Mouse (Mus musculus): Measurements from ENCODE around the gene Samd3.

Samd3 gene
- long read RNA-seq, experiment 1, partial matches to known transcripts: 1 of 1 reads
- long read RNA-seq, experiment 1, other reads (novel, unspliced or antisense): 0 of 1 reads
- long read RNA-seq, experiment 2: 0 reads

GRCm38 (mm10) chr10:26229488-26229887 is at the start of gene Samd3:
Samd3 (plus strand) TSS chr10:26229707.
- intact Hi-C loops (cut with DNase I): no loop called here

GRCm38 (mm10) chr10:26185289-26185688 is 44.2 kb upstream of the Samd3 start:
- intact Hi-C loops (cut with DNase I): no loop called here

DNA sequence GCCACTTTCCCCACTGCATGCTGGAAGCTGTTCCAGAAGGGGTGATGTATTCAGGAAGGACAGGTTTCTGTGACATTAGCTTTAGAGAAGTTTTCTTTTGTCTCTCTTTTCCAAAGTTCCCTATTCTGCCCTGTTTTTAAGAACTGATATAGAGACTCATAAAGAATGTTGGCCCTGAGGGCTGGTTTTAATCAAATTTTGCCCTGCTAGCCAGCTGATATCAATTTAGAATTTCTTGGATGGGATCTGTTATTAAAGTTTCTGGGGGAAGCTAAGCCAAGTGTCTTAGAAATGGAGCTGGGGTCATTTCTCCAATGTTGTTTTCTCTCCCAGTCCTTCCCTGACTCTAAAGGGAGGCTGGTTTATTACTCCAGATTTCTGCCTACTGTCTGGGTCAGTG is 38.7 kb upstream of the Samd3 start:
- intact Hi-C loops (cut with DNase I): no loop called here

DNA sequence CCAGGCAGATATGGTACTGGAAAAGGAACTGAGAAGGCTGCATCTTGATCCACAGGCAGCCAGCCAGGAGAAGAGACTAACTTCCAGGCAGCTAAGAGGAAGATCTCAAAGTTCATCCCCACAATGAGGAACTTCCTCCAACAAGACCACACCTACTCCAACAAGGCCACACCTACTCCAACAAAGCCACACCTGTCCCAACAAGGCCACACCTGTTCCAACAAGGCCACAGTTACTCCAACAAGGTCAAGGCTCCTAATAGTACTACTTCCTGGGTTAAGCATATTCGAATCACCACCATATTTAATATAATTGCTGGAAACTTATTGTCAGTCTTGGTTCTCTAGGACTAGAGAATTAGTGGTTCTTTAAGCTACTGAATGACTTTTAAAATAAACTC is 34.6 kb upstream of the Samd3 start:
- intact Hi-C loops (cut with DNase I): no loop called here

DNA sequence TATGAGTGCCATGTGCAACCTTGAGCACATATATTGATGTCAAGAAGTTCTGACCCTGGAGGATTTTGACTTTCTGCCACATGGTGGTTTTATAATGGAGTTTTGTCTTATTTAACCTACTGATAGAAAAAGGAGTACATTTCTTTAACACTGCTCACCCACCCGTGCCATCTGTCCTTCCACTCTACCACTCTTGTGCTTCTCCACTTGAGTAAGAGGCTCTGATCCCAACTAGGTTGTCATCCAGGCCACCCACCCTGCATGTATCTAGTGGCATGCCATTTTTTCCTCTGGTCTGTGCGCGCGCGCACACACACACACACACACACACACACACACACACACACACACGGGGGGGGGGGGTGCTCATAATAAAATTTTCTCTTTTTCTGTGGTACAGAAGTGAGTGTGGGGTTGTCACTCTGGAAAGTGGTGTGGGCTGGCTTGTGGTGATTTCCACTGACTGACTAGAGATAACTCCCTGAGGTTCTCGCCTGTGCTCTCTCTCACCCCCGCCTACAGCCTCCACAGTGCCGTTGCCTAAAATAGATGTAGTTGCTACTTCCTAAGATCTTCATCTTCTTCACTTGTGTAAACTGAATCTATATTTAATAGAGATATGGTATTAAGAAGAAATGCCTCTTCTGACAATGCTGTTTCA is 26.7 kb upstream of the Samd3 start:
- intact Hi-C loops (cut with DNase I): no loop called here

DNA sequence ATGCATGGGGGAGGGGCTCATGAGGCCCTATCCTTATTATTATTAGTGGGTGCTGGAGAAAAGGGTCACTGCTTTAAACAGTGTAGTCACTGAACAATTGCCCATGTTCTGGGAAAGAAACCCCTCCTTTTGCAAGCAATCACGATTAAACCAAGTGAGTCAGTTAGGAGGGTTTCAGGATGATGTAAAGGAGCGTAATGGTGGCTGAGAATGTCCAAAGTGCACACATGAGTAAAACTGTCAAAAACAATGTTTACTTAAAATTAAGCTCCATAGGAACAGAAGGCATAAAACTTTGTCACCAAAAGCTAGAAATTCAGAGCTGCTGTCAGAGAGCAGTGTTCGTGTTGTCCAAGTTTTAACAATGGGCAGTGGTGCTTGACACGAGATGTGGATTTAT is 8.8 kb upstream of the Samd3 start:
- intact Hi-C loops (cut with DNase I): no loop called here

DNA sequence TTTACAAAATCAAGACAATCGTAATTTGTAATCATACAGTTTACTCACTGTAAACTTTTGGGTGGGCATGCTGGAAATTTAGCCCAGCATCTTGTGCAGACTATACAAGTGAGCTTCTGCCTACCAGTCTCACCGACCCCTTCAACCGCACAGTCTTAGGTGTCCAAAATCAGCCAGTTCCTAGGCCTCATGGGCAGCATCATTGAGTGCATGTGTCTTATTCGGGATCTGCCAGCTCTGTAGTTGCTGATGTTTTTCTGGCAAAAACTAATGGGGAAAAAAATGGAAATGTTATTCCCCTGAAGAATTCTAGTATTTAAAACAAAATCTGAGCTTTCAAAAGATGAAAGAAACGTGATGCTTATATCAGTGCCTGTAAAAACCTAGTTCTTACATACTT is 3.3 kb upstream of the Samd3 start:
- intact Hi-C loops (cut with DNase I): no loop called here

GRCm38 (mm10) chr10:26226734-26227133 is 2.8 kb upstream of the Samd3 start:
- intact Hi-C loops (cut with DNase I): no loop called here

- intact Hi-C loops (cut with DNase I): no loop called here
These were observed 1.3 kb upstream of the Samd3 start for GRCm38 (mm10) chr10:26228187-26228586.

DNA sequence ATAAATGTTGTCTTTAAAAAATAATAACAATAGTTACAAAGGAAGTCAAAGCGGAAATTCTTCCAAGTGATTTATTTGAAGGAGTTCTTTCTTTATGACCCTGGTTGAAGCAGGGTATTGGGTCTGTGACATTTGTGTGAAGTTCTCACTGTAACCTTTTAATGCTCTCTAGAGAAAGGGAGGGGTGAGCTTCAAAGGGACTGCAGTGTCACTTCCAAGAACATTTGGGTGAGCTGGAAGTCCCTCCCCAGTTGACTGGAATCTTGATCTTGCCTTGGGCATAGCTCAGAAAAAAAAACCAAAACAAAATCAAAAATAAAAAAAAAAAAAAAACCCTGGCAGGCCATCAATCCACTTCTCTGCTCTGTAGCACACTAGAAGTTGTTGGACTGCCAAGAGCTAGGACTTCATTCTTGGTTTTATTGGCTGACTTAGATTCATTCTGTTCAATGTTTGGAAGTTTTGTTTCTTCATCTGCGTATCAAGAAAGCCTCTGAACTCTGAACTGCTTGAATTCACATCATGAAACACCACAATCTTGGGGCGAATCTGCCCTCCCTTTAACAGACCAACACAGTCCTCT is 2.7 kb downstream of the Samd3 start:
- intact Hi-C loops (cut with DNase I): no loop called here

DNA sequence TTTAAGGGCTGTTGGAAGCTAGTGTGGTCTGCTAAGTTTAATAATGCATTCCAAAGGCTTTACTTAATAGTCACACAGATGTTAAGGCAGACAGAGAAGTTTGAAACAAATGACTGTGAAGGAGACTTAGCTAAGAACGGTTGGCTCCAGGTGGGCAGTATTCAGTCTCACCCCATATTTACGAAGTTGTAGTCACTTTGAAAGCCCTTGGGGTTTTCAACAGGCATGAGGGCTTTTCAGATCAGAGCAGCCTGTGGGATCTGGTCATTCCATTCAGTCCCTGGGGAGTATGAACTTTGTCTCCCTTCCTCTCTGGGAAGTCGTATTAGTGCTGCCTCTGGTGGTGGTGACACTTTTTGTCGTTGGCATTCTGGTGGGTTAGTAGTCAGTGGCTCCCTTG is 9.1 kb downstream of the Samd3 start:
- intact Hi-C loops (cut with DNase I): no loop called here

DNA sequence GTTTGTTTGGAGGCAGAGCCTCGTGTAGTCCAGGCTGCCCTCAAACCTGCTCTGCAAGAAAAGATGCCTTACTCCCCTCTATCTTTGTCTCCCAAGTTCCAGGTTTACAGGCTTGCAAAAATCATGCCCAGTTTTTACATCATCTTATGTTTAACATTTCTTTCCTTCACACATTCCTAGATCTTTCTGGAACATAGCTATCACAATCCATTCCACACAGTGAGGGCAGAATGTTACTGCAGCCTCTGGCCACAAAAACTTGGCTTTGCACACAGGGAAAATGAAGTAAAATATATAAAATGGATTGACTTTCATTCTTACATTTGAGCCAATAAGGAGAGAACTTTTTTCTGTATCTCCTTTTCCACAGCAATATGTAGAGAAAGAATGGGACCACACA is 9.6 kb downstream of the Samd3 start:
- intact Hi-C loops (cut with DNase I): no loop called here

- intact Hi-C loops (cut with DNase I): no loop called here
These were observed 13.7 kb downstream of the Samd3 start for GRCm38 (mm10) chr10:26243203-26243602.

- intact Hi-C loops (cut with DNase I): no loop called here
These were observed 15.0 kb downstream of the Samd3 start for GRCm38 (mm10) chr10:26244466-26244865.

DNA sequence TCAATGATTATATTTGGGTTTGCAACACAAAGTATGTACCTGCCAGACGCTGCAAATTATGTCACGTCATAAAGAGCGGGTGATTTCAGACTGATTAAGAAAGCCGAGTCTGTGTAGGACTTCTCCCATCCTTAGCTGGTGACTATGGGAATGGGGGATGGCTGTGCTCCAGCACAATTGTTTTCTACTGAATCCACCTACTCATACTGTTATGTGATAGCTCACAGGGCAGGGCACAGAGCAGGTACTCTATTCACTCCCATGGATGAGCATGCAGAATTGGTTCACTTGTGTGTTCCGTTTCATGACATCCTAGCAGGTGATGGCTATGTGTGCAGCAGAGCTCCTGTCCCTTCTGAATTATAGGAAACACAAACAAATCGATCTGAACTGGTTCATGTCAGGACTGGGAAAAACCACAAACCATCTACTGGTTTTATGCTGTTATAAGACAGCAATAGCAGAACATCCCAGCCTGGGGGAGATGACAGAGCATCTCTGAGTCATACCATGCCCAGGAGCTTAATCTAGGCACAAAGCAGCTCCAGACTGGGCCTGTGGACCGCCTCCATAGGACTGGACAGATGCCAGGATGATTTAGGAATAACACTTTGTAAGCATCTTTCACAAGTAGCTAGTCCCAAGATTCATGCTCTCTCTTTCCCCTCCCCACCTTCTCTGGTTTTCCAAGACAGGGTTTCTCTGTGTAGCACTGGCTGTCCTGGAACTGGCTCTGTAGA is 20.1 kb downstream of the Samd3 start:
- intact Hi-C loops (cut with DNase I): no loop called here

- intact Hi-C loops (cut with DNase I): no loop called here
These were observed 30.4 kb downstream of the Samd3 start for GRCm38 (mm10) chr10:26259908-26260307.

GRCm38 (mm10) chr10:26263744-26264459 is 34.4 kb downstream of the Samd3 start:
- intact Hi-C loops (cut with DNase I): no loop called here

DNA sequence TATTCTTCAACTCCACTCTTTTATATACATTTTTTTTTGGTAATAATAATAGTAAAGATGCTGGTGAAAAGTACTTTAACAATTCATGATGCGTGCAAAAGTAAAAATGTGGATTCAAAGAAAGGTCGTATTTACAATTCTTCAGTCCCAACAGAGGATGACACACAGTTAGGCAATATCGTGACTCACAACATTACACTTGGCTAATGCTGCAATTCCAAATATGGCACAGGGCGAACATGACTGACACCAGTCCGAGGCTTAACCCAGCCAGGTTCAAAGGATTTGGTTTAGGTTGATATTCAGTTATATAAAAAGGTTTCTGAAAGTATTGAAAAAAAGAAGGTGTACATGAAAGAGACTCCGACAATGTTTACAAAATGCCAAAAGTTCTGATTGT is 45.9 kb downstream of the Samd3 start:
- intact Hi-C loops (cut with DNase I): no loop called here

- intact Hi-C loops (cut with DNase I): no loop called here
These were observed 50.5 kb downstream of the Samd3 start for GRCm38 (mm10) chr10:26280009-26280408.

DNA sequence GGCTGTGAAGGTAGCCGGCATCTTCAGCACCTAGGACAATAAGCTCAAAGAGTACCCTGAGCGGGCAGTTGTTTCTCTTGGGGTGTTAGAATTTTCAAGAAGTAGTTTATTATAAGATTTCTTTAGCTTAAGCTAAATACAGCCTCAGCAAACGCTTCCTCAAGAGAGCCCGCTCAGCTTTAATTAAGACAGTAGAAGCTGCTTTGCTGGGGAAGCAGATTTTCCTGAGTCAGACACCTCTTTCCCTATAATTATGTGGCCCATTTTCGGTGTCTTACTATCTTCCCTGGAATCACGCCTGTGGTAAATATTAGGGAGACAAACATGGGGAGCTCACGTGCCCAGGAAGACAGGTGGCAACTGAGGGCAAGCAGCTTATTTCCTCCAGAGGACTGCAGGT is 57.6 kb downstream of the Samd3 start:
- intact Hi-C loops (cut with DNase I): no loop called here

GRCm38 (mm10) chr10:26297200-26297599 is 67.7 kb downstream of the Samd3 start:
- intact Hi-C loops (cut with DNase I): no loop called here

DNA sequence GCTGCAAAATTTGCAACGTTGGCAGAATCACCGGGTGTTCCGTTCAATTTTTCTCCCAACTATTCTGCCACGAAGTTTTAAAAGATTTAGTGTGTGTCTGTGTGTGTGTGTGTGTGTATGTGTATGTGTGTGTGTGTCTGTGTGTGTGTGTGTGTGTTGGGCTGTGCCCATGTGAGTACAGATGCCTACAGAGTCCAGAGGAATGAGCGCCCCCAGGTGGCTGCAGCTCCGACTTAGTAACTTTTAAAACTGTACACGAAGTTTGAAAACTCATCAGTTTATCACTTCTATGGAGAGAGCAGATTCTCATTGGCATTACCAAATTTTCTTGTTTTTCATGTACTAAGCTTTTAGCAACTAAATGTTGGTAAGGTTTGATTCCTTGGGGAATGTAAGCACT is 68.1 kb downstream of the Samd3 start:
- intact Hi-C loops (cut with DNase I): no loop called here

All from adrenal gland (tissue).